Mouse (Mus musculus) intestine, postnatal 0 days (tissue): ENCODE data around the gene Nmt1. TPM values are rescaled to one million over a fixed set of nuclear protein-coding genes. Genes with fewer than 3 reads are reported as not detected.

ENCODE experiments used
- ATAC-seq: fragments of 200-750 bp; cut with Nextera tagmentation; 2 replicates; pipeline ENCODE4 v1.8.0; 2017; ENCODE audit warnings: mild to moderate bottlenecking, moderate TSS enrichment, moderate library complexity
- H3K27ac ChIP-seq: fragments of 300-500 bp; sonication (generic); 2 replicates; pipeline ENCODE4 v1.5.1; 2014; ENCODE audit warnings: mild to moderate bottlenecking, low read depth, low read length, moderate library complexity
- H3K27me3 ChIP-seq: fragments of 300-500 bp; sonication (generic); replicated peaks from 2 replicates; pipeline ENCODE4 v1.6.1; 2014; ENCODE audit warnings: low read length, mixed read lengths; ENCODE audit not compliant: control insufficient read depth, insufficient read depth
- H3K36me3 ChIP-seq: fragments of 300-500 bp; sonication (generic); 2 replicates; pipeline ENCODE4 v1.6.1; 2014; ENCODE audit warnings: mild to moderate bottlenecking, moderate library complexity; ENCODE audit not compliant: control insufficient read depth, insufficient read depth
- H3K4me1 ChIP-seq: fragments of 300-500 bp; sonication (generic); replicated peaks from 2 replicates; pipeline ENCODE4 v1.6.1; 2014; ENCODE audit warnings: antibody characterized with exemption, low read length, mixed read lengths; ENCODE audit not compliant: control insufficient read depth, insufficient read depth
- H3K4me2 ChIP-seq: fragments of 300-500 bp; sonication (generic); replicated peaks from 2 replicates; pipeline ENCODE4 v1.6.1; 2014; ENCODE audit warnings: low read depth, mild to moderate bottlenecking, moderate library complexity
- H3K4me3 ChIP-seq: fragments of 300-500 bp; sonication (generic); 2 replicates; pipeline ENCODE4 v1.5.1; 2014; ENCODE audit warnings: low read depth, low read length
- H3K9ac ChIP-seq: fragments of 300-500 bp; sonication (generic); 2 replicates; pipeline ENCODE4 v1.6.1; 2014; ENCODE audit warnings: mild to moderate bottlenecking, low read depth, low read length
- H3K9me3 ChIP-seq: fragments of 300-500 bp; sonication (generic); 2 replicates; pipeline ENCODE4 v1.6.1; 2016; ENCODE audit warnings: mixed run types; ENCODE audit not compliant: control insufficient read depth
- CTCF ChIP-seq: sonication (generic); IDR thresholded peaks from 2 replicates; pipeline ENCODE4 v1.5.1; 2016; ENCODE audit warnings: low read depth, mild to moderate bottlenecking, control low read depth, antibody characterized with exemption, moderate library complexity
- WGBS: fragments of 180-500 bp; shearing (Covaris S2); extraction: QIAGEN DNeasy Blood & Tissue Kit; methylation state at CpG from one replicate; pipeline ENCODE4 v1.1.7; 2014; 5-methylcytosine and 5-hydroxymethylcytosine counted together
- polyA plus RNA-seq: library from polyadenylated mRNA; unstranded; fragments of >200 nt; fragmentation: Nextera tagmentation; extraction: Ambion mirVana; gene quantifications from 2 replicates; pipeline ENCODE4 v1.2.1, GENCODE M21; 2015

Gene Nmt1
- polyA plus RNA-seq, 1 experiment from 2014 or later, result 58.4 TPM

- Histone ChIP-seq H3K27ac (no peak overlapping the region), H3K36me3 (no peaks in the 10 kb centered on the region)
Observed at GRCm38 (mm10) chr11:103093306-103093705, 65.3 kb downstream of the Nmt1 start.

GRCm38 (mm10) chr11:103093862-103094833 lies 66.2 kb downstream of the Nmt1 start:
- no peak overlapping the region for H3K4me3 ChIP-seq
- TF ChIP-seq CTCF, result no peak
- H3K9me3 ChIP-seq, result no peaks in the 10 kb centered on the region
- no peak overlapping the region for H3K27ac ChIP-seq
- no peak overlapping the region for H3K4me2 ChIP-seq
- no peak overlapping the region for H3K9ac ChIP-seq
- H3K4me1 ChIP-seq, result 0 out of 2 replicates have a peak, but pooled peaks cover 5% of the 10 kb centered on the region
- no peaks in the 10 kb centered on the region for H3K36me3 ChIP-seq
- WGBS, result 58% methylated on average over 20 of the region's 20 CpGs
- H3K27me3 ChIP-seq, result no peaks in the 10 kb centered on the region
- ATAC-seq, result peak; percentile 39; the same call in 1 of the 2 replicates

More at GRCm38 (mm10) chr11:103093306-103093705, 65.3 kb downstream of the Nmt1 start:
- Histone ChIP-seq H3K9ac (no peak overlapping the region), H3K4me2 (no peak overlapping the region), H3K27me3 (no peaks in the 10 kb centered on the region), H3K4me1 (0 out of 2 replicates have a peak, but pooled peaks cover 5% of the 10 kb centered on the region), H3K4me3 (no peak overlapping the region), H3K9me3 (no peaks in the 10 kb centered on the region)
- no peak for ATAC-seq
- TF ChIP-seq CTCF, result no peak
- WGBS, result 79% methylated on average over 7 of the region's 7 CpGs

DNA sequence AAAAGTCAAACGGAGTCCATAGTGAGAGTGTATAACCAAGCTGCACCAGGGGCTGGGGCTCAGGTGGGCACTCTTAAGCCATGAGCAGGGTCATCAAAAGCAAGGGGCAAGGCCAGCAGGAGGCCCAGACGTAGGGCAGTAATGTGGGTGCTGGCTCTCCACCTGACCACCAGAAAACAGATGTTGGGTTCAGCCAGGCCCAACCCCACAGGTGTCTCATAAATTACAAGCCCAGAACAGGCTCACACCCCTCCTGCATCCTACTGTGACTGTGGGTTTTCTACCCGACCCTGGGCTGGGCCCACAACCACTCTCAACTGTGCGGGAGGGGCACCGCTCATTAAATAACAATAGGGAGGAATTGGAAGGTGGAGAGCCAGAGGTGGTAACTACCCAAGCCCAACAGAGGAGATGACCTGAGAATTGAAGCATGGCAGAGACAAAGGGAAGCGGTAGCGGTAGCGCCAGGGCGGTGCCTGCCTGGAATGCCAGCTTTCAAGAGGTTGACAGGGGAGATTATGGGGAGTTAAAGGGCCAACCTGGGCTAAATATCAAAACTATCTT lies 67.2 kb downstream of the Nmt1 start:
- H3K4me1 ChIP-seq, result 0 out of 2 replicates have a peak, but pooled peaks cover 5% of the 10 kb centered on the region
- TF ChIP-seq CTCF, result no peak
- H3K9me3 ChIP-seq, result no peaks in the 10 kb centered on the region
- no peaks in the 10 kb centered on the region for H3K36me3 ChIP-seq
- no peak for ATAC-seq
- H3K27me3 ChIP-seq, result peaks cover 3% of the 10 kb centered on the region; the same call in 1 of the 2 replicates
- no peak overlapping the region for H3K4me3 ChIP-seq
- H3K9ac ChIP-seq, result no peak overlapping the region
- H3K27ac ChIP-seq, result no peak overlapping the region
- WGBS, result 85% methylated on average over 9 of the region's 9 CpGs
- H3K4me2 ChIP-seq, result no peak overlapping the region

DNA sequence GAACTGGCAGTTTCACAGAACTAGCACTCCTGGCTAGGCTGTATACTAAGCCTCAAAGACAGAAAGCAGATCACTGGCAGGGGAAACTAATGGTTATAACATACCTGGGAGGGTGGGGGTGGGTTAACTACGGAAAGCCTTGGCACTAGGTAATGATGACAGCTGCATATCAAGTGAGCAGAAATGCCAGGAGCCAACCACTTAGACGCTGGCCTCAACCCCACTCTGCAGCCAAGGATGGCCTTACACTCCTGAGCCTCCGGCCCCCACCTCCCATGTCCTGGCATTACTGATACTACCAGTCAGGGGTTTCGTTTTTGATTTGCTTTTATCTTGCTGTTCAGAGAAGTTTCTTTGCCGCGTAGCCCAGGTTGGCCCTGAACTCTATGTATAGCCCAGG lies 67.8 kb downstream of the Nmt1 start:
- no peak overlapping the region for H3K27ac ChIP-seq
- peaks cover 9% of the 10 kb centered on the region; the same call in 1 of the 2 replicates for H3K27me3 ChIP-seq
- H3K4me2 ChIP-seq, result no peak overlapping the region
- WGBS, result 93% methylated on average over 6 of the region's 6 CpGs
- H3K36me3 ChIP-seq, result no peaks in the 10 kb centered on the region
- H3K4me1 ChIP-seq, result 0 out of 2 replicates have a peak, but pooled peaks cover 5% of the 10 kb centered on the region
- no peak for TF ChIP-seq CTCF
- H3K9me3 ChIP-seq, result no peaks in the 10 kb centered on the region
- no peak overlapping the region for H3K9ac ChIP-seq
- ATAC-seq, result no peak
- no peak overlapping the region for H3K4me3 ChIP-seq

- no peak overlapping the region for H3K4me3 ChIP-seq
- H3K4me2 ChIP-seq, result peak overlapping the region; percentile 37; the same call in 1 of the 2 replicates
- H3K27ac ChIP-seq, result no peak overlapping the region
- H3K27me3 ChIP-seq, result peaks cover 16% of the 10 kb centered on the region; the same call in 1 of the 2 replicates
- ATAC-seq, result no peak
- peaks cover 15% of the 10 kb centered on the region for H3K4me1 ChIP-seq
- no peaks in the 10 kb centered on the region for H3K9me3 ChIP-seq
- WGBS, result 17% methylated on average over 22 of the region's 22 CpGs
- no peak overlapping the region; the same call in 1 of the 2 replicates for H3K9ac ChIP-seq
- H3K36me3 ChIP-seq, result no peaks in the 10 kb centered on the region
- TF ChIP-seq CTCF, result no peak
Observed at GRCm38 (mm10) chr11:103096979-103097894, 69.2 kb downstream of the Nmt1 start.
